Mouse (Mus musculus): ENCODE measurements at regions not wholly inside any gene's neighbourhood (a gene's known extent, or its start where the extent isn't known, plus 50 kb on each side); places are given as distances from the start of the nearest gene placed in this dataset.

GRCm38 (mm10) chr10:16527693-16528092 lies 1195.3 kb upstream of the Cited2 start:
- ATAC-seq (no peak), DNase-seq (no peak)
- H3K4me2 ChIP-seq (ENCODE audit: low read depth, low read length): no peak overlapping the region
- H3K36me3 ChIP-seq (replicated peaks; ENCODE audit: insufficient read depth, low read length): no peaks in the 10 kb centered on the region
- TF ChIP-seq EP300 (IDR thresholded peaks at IDR 0.05; ENCODE audit: low read depth) (no peak), CTCF (IDR thresholded peaks at IDR 0.05; ENCODE audit: low read depth) (no peak)
- no peak overlapping the region for H3K9ac ChIP-seq (replicated peaks)
- no peak overlapping the region for H3K27ac ChIP-seq (ENCODE audit: low read depth)
- no peaks in the 10 kb centered on the region for H3K4me1 ChIP-seq (ENCODE audit: insufficient read depth)
- H3K9me3 ChIP-seq (ENCODE audit: low read length): no peaks in the 10 kb centered on the region
- no peak overlapping the region for H3K4me3 ChIP-seq (ENCODE audit: low read depth, low read length)
- no peaks in the 10 kb centered on the region for H3K27me3 ChIP-seq (ENCODE audit: insufficient read depth, low read length)
- 54% methylated on average over 1 of the region's 1 CpGs for WGBS (ENCODE audit: insufficient replicate concordance)

- H3K36me3 ChIP-seq (replicated peaks; ENCODE audit: insufficient read depth, low read length): no peaks in the 10 kb centered on the region
- WGBS (ENCODE audit: insufficient replicate concordance): 40% methylated on average over 3 of the region's 3 CpGs
- no peak for ATAC-seq
- no peak overlapping the region for H3K9ac ChIP-seq (replicated peaks)
- no peaks in the 10 kb centered on the region for H3K9me3 ChIP-seq (ENCODE audit: low read length)
- no peaks in the 10 kb centered on the region for H3K4me1 ChIP-seq (ENCODE audit: insufficient read depth)
- TF ChIP-seq CTCF (IDR thresholded peaks at IDR 0.05; ENCODE audit: low read depth): no peak
- no peak for TF ChIP-seq EP300 (IDR thresholded peaks at IDR 0.05; ENCODE audit: low read depth)
- no peaks in the 10 kb centered on the region for H3K27me3 ChIP-seq (ENCODE audit: insufficient read depth, low read length)
- no peak overlapping the region for H3K27ac ChIP-seq (ENCODE audit: low read depth)
- DNase-seq: no peak
- H3K4me2 ChIP-seq (ENCODE audit: low read depth, low read length): no peak overlapping the region
- no peak overlapping the region for H3K4me3 ChIP-seq (ENCODE audit: low read depth, low read length)
Measured at GRCm38 (mm10) chr10:16537660-16538059, 1185.4 kb upstream of the Cited2 start.

DNA sequence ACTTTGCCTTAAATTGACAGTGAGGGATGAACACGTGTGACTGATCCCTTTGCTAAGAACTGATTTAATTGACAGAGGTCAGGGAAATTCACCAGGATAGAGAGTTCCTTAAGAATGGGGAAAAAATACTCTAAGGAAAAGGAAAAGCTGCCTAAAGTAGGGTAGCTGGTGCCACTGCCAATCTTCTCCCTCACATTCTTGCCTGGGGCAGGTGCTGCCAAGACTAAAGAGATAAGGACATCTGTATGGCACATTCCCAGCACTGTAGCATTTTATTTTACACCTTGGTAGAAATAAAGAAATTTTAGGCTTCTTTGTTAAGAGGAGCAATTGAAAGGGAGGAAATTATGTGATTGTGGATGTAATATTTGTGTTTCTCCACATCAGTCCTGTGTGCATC lies 1184.6 kb upstream of the Cited2 start:
- Histone ChIP-seq H3K27me3 (ENCODE audit: insufficient read depth, low read length) (no peaks in the 10 kb centered on the region), H3K4me1 (ENCODE audit: insufficient read depth) (no peaks in the 10 kb centered on the region), H3K27ac (ENCODE audit: low read depth) (no peak overlapping the region), H3K9me3 (ENCODE audit: low read length) (no peaks in the 10 kb centered on the region), H3K4me3 (ENCODE audit: low read depth, low read length) (no peak overlapping the region), H3K4me2 (ENCODE audit: low read depth, low read length) (no peak overlapping the region), H3K9ac (replicated peaks) (no peak overlapping the region), H3K36me3 (replicated peaks; ENCODE audit: insufficient read depth, low read length) (no peaks in the 10 kb centered on the region)
- DNase-seq (no peak), ATAC-seq (no peak)
- TF ChIP-seq CTCF (IDR thresholded peaks at IDR 0.05; ENCODE audit: low read depth) (no peak), EP300 (IDR thresholded peaks at IDR 0.05; ENCODE audit: low read depth) (no peak)
- 42% methylated on average over 1 of the region's 1 CpGs for WGBS (ENCODE audit: insufficient replicate concordance)

DNA sequence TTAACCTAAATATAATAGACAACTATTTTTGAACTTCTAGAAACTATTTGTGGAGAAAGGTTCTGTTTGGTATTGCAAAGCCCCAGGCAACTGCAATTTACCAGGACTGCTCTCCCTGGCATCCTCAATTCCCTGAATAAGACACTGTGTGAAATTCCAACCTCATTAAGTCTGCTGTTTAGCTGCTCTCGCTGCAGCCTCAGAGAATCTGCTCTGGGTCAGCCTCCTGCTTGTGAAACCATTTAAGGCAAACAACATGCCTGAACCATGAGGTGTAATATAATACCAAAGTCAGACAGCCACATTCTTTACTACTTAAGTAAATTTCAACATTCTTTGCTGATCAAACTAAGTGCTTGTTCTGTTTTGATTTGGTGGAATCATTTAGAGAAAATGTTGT lies 1177.6 kb upstream of the Cited2 start:
- Histone ChIP-seq H3K4me3 (ENCODE audit: low read depth, low read length) (no peak overlapping the region), H3K9ac (replicated peaks) (no peak overlapping the region), H3K27me3 (ENCODE audit: insufficient read depth, low read length) (no peaks in the 10 kb centered on the region), H3K4me1 (ENCODE audit: insufficient read depth) (no peaks in the 10 kb centered on the region), H3K36me3 (replicated peaks; ENCODE audit: insufficient read depth, low read length) (no peaks in the 10 kb centered on the region), H3K9me3 (ENCODE audit: low read length) (no peaks in the 10 kb centered on the region), H3K4me2 (ENCODE audit: low read depth, low read length) (no peak overlapping the region), H3K27ac (ENCODE audit: low read depth) (no peak overlapping the region)
- TF ChIP-seq EP300 (IDR thresholded peaks at IDR 0.05; ENCODE audit: low read depth) (no peak), CTCF (IDR thresholded peaks at IDR 0.05; ENCODE audit: low read depth) (no peak)
- DNase-seq: no peak
- WGBS (ENCODE audit: insufficient replicate concordance): 52% methylated on average over 1 of the region's 1 CpGs
- ATAC-seq: peak; percentile 56; the same call in 1 of the 2 replicates

DNA sequence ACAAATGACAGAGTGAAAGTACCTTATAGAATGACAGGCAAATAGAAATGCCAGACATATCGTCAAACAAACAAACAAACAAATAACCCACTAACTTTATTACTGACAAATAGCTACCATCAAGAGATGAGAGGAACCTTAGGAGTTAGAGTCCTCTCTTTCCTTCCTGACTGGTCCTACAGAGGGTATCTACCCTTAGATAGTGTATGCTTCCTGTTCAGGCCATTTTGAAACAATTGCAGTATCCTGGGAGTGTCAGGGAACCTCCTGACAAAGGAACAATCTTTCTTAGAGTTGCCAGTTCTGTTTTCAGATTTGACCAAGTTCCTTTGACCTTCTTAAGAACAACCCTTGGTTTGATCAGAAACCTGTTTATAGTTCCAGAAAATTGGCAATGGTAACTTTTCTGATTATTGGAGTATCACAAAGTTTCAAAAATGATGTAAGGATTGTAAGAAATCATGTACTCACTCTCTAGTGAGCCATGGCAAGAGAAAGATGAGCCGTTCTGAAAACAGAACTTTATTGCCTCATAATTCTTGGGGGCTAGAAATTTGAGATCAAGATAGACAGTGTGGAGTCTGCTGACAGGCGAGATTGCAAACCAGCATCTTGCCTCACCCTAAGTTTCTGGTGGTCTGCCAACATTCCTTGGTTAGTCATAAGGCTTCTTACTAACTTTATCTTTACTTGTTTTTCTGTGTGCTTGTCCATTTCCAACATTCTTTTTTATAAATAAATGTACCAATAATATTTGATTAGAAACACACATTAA lies 1170.0 kb upstream of the Cited2 start:
- ATAC-seq (no peak), DNase-seq (no peak)
- no peak overlapping the region for H3K4me3 ChIP-seq (ENCODE audit: low read depth, low read length)
- no peak for TF ChIP-seq CTCF (IDR thresholded peaks at IDR 0.05; ENCODE audit: low read depth)
- TF ChIP-seq EP300 (IDR thresholded peaks at IDR 0.05; ENCODE audit: low read depth): no peak
- H3K27ac ChIP-seq (ENCODE audit: low read depth): no peak overlapping the region
- no peak overlapping the region for H3K9ac ChIP-seq (replicated peaks)
- H3K4me1 ChIP-seq (ENCODE audit: insufficient read depth): no peaks in the 10 kb centered on the region
- H3K36me3 ChIP-seq (replicated peaks; ENCODE audit: insufficient read depth, low read length): no peaks in the 10 kb centered on the region
- 52% methylated on average over 3 of the region's 3 CpGs for WGBS (ENCODE audit: insufficient replicate concordance)
- H3K27me3 ChIP-seq (ENCODE audit: insufficient read depth, low read length): no peaks in the 10 kb centered on the region
- no peaks in the 10 kb centered on the region for H3K9me3 ChIP-seq (ENCODE audit: low read length)
- no peak overlapping the region for H3K4me2 ChIP-seq (ENCODE audit: low read depth, low read length)

DNA sequence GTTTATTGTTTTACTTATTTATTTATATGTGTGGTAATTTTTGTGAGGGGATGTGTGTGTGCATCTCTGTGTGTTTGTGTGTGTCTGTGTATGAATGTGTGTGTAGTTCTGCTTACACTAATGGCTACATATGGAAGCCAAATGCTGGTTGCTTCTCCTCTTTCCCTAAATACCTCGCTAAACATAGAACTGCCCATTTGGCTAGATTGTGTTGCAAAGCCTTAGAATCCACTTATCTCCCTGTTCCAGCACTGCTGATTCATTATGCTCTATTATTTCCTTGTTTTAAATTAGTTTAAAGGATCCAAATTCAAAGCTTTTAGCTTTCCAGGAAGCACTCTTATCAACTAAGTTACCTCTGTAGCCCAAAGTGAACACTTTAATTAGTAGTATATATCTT lies 1148.5 kb upstream of the Cited2 start:
- Histone ChIP-seq H3K9ac (replicated peaks) (no peak overlapping the region), H3K27ac (ENCODE audit: low read depth) (no peak overlapping the region), H3K9me3 (ENCODE audit: low read length) (no peaks in the 10 kb centered on the region), H3K36me3 (replicated peaks; ENCODE audit: insufficient read depth, low read length) (no peaks in the 10 kb centered on the region), H3K4me1 (ENCODE audit: insufficient read depth) (no peaks in the 10 kb centered on the region), H3K4me3 (ENCODE audit: low read depth, low read length) (no peak overlapping the region), H3K27me3 (ENCODE audit: insufficient read depth, low read length) (no peaks in the 10 kb centered on the region), H3K4me2 (ENCODE audit: low read depth, low read length) (no peak overlapping the region)
- DNase-seq (no peak), ATAC-seq (no peak)
- no peak for TF ChIP-seq EP300 (IDR thresholded peaks at IDR 0.05; ENCODE audit: low read depth)
- no peak for TF ChIP-seq CTCF (IDR thresholded peaks at IDR 0.05; ENCODE audit: low read depth)
- WGBS (ENCODE audit: insufficient replicate concordance): 52% methylated on average over 1 of the region's 1 CpGs

All from liver, postnatal 0 days (tissue).